Mouse (Mus musculus): Measurements from ENCODE around the gene Mfsd4a. TPM values are rescaled to one million over a fixed set of nuclear protein-coding genes. Genes with fewer than 3 reads are reported as not detected.

The Mfsd4a gene
- polyA plus RNA-seq, 1 experiment: 73.5 TPM

- H3K27ac ChIP-seq (ENCODE audit: insufficient read depth, low read length): no peak overlapping the region
- no peak for TF ChIP-seq CTCF (IDR thresholded peaks at IDR 0.05; ENCODE audit: extremely low read depth, insufficient read depth, low read length)
- TF ChIP-seq POLR2A (IDR thresholded peaks at IDR 0.05; ENCODE audit: extremely low read depth, insufficient read depth, low read length): no peak
- H3K4me1 ChIP-seq (ENCODE audit: control insufficient read depth, insufficient read depth, low read length): peaks cover 5% of the 10 kb centered on the region
- no peak overlapping the region for H3K4me3 ChIP-seq (ENCODE audit: insufficient read depth, low read length)
These were observed 57.0 kb downstream of the Mfsd4a start for GRCm38 (mm10) chr1:132010632-132011501.

- Histone ChIP-seq H3K27ac (ENCODE audit: insufficient read depth, low read length) (no peak overlapping the region), H3K4me1 (ENCODE audit: control insufficient read depth, insufficient read depth, low read length) (peaks cover 5% of the 10 kb centered on the region), H3K4me3 (ENCODE audit: insufficient read depth, low read length) (peak overlapping the region; percentile 81; the same call in 1 of the 2 replicates)
- TF ChIP-seq POLR2A (IDR thresholded peaks at IDR 0.05; ENCODE audit: extremely low read depth, insufficient read depth, low read length): no peak
- TF ChIP-seq CTCF (IDR thresholded peaks at IDR 0.05; ENCODE audit: extremely low read depth, insufficient read depth, low read length): no peak
These were observed 58.8 kb downstream of the Mfsd4a start for GRCm38 (mm10) chr1:132008881-132009644.

DNA sequence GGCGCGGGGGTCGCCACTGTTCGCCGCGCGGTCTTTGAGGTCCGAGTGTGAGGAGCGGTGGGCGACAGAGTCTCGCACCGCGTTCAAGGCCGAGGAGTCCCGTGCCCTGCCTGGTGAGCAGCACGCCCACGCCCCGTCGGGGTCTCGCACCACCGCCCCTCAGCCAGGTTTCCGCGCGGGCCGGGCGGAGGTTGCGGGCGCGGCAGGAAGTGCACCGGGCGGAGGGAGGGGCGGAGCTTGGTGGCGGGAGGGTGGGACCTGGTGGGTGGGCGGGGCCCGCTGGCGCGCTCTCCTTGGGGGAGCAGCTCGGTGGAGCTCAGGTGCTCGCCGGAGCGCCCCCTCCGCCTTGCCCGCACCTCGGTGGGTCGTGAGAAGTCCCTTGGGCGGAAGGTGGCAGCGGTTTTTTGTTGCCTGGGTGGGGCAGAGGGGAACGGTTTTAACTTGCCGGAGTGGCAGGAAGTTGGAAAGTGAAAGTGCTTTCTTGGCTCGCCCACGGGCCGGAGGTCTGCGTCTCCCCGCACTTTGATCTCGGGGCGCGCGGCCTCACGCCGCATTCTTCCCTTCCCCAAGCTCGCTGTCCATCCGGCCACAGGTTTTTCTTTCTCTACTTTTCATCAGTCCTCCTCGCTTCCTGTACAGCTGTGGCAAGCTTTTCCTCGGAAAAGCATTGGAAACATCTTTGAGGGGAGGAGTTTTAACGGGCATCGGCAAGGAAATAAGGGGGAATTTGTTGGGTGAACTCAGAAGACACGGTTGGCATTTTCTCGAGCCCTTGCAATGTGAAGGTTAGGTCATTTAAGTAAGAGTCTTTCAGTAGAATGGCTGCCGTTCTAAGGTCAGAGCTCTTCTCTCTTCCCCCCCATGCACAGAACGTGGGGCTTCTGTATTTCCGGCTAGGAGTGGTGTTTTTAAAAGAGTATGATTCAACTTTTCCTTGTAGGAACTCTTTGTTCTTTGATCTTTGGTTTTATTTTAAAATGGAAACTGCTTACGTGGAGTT lies 59.7 kb downstream of the Mfsd4a start:
- TF ChIP-seq CTCF (IDR thresholded peaks at IDR 0.05; ENCODE audit: extremely low read depth, insufficient read depth, low read length) (no peak), POLR2A (IDR thresholded peaks at IDR 0.05; ENCODE audit: extremely low read depth, insufficient read depth, low read length) (0 out of 2 replicates have a peak, but pooled peaks have one; percentile 51)
- peak overlapping the region; percentile 81 for H3K4me3 ChIP-seq (ENCODE audit: insufficient read depth, low read length)

GRCm38 (mm10) chr1:132007282-132007815 lies 60.5 kb downstream of the Mfsd4a start, which contains the start of gene Elk4:
Gene Elk4, plus strand, starts transcription at chr1:132007607.
- peak within 1 kb of the TSS; percentile 81 for H3K4me3 ChIP-seq (ENCODE audit: insufficient read depth, low read length)
- TF ChIP-seq CTCF (IDR thresholded peaks at IDR 0.05; ENCODE audit: extremely low read depth, insufficient read depth, low read length) (no peak), POLR2A (IDR thresholded peaks at IDR 0.05; ENCODE audit: extremely low read depth, insufficient read depth, low read length) (peak; percentile 75)
- H3K27ac ChIP-seq (ENCODE audit: insufficient read depth, low read length): peak within 1 kb of the TSS; percentile 99

More for the DNA sequence above, 59.7 kb downstream of the Mfsd4a start:
- peaks cover 5% of the 10 kb centered on the region for H3K4me1 ChIP-seq (ENCODE audit: control insufficient read depth, insufficient read depth, low read length)
- peak overlapping the region; percentile 99 for H3K27ac ChIP-seq (ENCODE audit: insufficient read depth, low read length)

GRCm38 (mm10) chr1:132006721-132007120 lies 61.1 kb downstream of the Mfsd4a start:
- no peak overlapping the region; the same call in 1 of the 2 replicates for H3K4me3 ChIP-seq (ENCODE audit: insufficient read depth, low read length)
- TF ChIP-seq CTCF (IDR thresholded peaks at IDR 0.05; ENCODE audit: extremely low read depth, insufficient read depth, low read length): no peak
- no peak for TF ChIP-seq POLR2A (IDR thresholded peaks at IDR 0.05; ENCODE audit: extremely low read depth, insufficient read depth, low read length)
- peaks cover 5% of the 10 kb centered on the region for H3K4me1 ChIP-seq (ENCODE audit: control insufficient read depth, insufficient read depth, low read length)
- no peak overlapping the region; the same call in 1 of the 2 replicates for H3K27ac ChIP-seq (ENCODE audit: insufficient read depth, low read length)

More at GRCm38 (mm10) chr1:132007282-132007815, 60.5 kb downstream of the Mfsd4a start, which contains the start of gene Elk4:
- peaks cover 5% of the 10 kb centered on the region for H3K4me1 ChIP-seq (ENCODE audit: control insufficient read depth, insufficient read depth, low read length)

GRCm38 (mm10) chr1:132006046-132006445 lies 61.8 kb downstream of the Mfsd4a start:
- Histone ChIP-seq H3K4me1 (ENCODE audit: control insufficient read depth, insufficient read depth, low read length) (peaks cover 5% of the 10 kb centered on the region), H3K4me3 (ENCODE audit: insufficient read depth, low read length) (no peak overlapping the region), H3K27ac (ENCODE audit: insufficient read depth, low read length) (no peak overlapping the region)
- TF ChIP-seq CTCF (IDR thresholded peaks at IDR 0.05; ENCODE audit: extremely low read depth, insufficient read depth, low read length): no peak
- no peak for TF ChIP-seq POLR2A (IDR thresholded peaks at IDR 0.05; ENCODE audit: extremely low read depth, insufficient read depth, low read length)

DNA sequence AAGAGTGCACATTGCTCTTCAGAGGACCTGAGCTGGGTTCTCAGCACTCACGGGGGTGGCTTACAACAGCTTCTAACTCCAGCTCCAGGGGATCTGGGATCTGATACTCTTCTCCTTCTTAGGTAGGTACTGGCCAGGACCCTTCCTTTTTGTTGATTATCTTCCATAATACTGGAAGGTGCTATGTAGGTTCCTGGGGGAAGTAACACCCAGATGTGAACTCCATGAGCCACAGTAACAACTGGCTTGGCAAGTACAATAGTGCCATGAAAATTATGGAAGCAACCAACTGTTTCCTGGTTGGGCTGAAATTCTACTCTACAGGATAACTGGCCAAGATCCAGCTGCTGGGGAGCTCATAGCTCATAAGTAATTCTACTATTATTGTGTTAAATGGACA lies 62.4 kb downstream of the Mfsd4a start:
- Histone ChIP-seq H3K27ac (ENCODE audit: insufficient read depth, low read length) (no peak overlapping the region), H3K4me1 (ENCODE audit: control insufficient read depth, insufficient read depth, low read length) (peaks cover 5% of the 10 kb centered on the region), H3K4me3 (ENCODE audit: insufficient read depth, low read length) (no peak overlapping the region)
- TF ChIP-seq CTCF (IDR thresholded peaks at IDR 0.05; ENCODE audit: extremely low read depth, insufficient read depth, low read length) (no peak), POLR2A (IDR thresholded peaks at IDR 0.05; ENCODE audit: extremely low read depth, insufficient read depth, low read length) (no peak)

- H3K4me1 ChIP-seq (ENCODE audit: control insufficient read depth, insufficient read depth, low read length): peaks cover 5% of the 10 kb centered on the region
- no peak for TF ChIP-seq POLR2A (IDR thresholded peaks at IDR 0.05; ENCODE audit: extremely low read depth, insufficient read depth, low read length)
- no peak for TF ChIP-seq CTCF (IDR thresholded peaks at IDR 0.05; ENCODE audit: extremely low read depth, insufficient read depth, low read length)
- no peak overlapping the region for H3K27ac ChIP-seq (ENCODE audit: insufficient read depth, low read length)
- no peak overlapping the region for H3K4me3 ChIP-seq (ENCODE audit: insufficient read depth, low read length)
These were observed 63.2 kb downstream of the Mfsd4a start for GRCm38 (mm10) chr1:132004574-132005180.
